27 mouse cellular contexts compared by ENCODE assay signal in the genomic region with DNA sequence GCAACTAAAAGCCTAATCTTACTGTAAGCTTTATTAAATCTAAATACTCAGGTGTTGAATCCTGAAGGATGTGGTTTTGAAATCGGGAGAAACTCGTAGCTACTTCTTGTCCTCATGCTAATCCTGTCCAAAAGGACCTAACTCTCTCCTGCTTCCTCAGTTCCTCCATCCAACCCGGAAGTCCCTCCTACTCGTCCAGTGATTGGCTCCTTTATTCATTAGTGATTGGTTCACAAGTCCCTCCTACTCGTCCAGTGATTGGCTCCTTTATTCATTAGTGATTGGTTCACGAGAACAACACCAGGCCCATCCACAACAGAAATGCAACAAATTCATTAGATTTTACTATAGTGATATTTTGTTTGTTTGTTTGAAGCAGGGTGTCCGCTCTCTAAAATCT.
DNase-seq lines count a peak whose midpoint lies in the region; ATAC-seq and TF ChIP-seq lines count a peak whose summit lies in the region.
"Had no signal": no experiment of that assay in that cellular context is flagged by ENCODE, and none has a peak within 500 bp of the region (broad histone marks: within the 10 kb centered on the region; RNA-seq: fewer than 3 reads in every experiment).

No protein-coding gene starts in this region.

- no peak overlapping the region for H3K4me2 ChIP-seq in forebrain, embryonic 16.5 days (ENCODE audit: low read length)
- H3K4me2 ChIP-seq: embryonic facial prominence, embryonic 13.5 days; forebrain, embryonic 12.5 days; forebrain, embryonic 15.5 days; heart, embryonic 11.5 days; hindbrain, embryonic 12.5 days; hindbrain, embryonic 15.5 days had no signal

- TF ChIP-seq RAD21 in MEL (IDR thresholded peaks at IDR 0.05; ENCODE audit: low read depth, low read length) = no peak

- ATAC-seq in forebrain, embryonic 16.5 days = no peak
- ATAC-seq: CD4-positive, CD25-positive, alpha-beta regulatory T cell, adult 4 months; forebrain, embryonic 15.5 days; Patski had no signal

- no peak for TF ChIP-seq CTCF in MEL (IDR thresholded peaks at IDR 0.05 in 2 of 3, conservative IDR thresholded peaks at IDR 0.05 in 1 of 3; ENCODE audit: control insufficient read depth in 1 of 3, insufficient read depth in 1 of 3, low read depth in 2 of 3, low read length in 3 of 3, poor library complexity in 1 of 3, severe bottlenecking in 1 of 3)

- TF ChIP-seq EP300 in MEL (IDR thresholded peaks at IDR 0.05; ENCODE audit: low read depth in 1 of 2, low read length in 2 of 2) = no peak

- H3K79me2 ChIP-seq in MEL (ENCODE audit: control insufficient read depth, insufficient read depth, low read length, poor library complexity) = no peaks in the 10 kb centered on the region

- no peak overlapping the region for H3K27ac ChIP-seq in MEL (ENCODE audit: control insufficient read depth, low read depth, low read length)
- H3K27ac ChIP-seq in forebrain, embryonic 16.5 days (ENCODE audit: low read length) = no peak overlapping the region
- H3K27ac ChIP-seq: embryonic facial prominence, embryonic 10.5 days; embryonic facial prominence, embryonic 13.5 days; forebrain, embryonic 12.5 days; forebrain, embryonic 15.5 days; gastrocnemius, adult 2 months; hindbrain, embryonic 12.5 days; hindbrain, embryonic 15.5 days had no signal

- TF ChIP-seq POLR2A in MEL (IDR thresholded peaks at IDR 0.05; ENCODE audit: control insufficient read depth in 1 of 2, insufficient read depth in 1 of 2, low read depth in 1 of 2, low read length in 2 of 2, poor library complexity in 1 of 2) = no peak

- H3K9ac ChIP-seq in MEL (ENCODE audit: control insufficient read depth, low read depth, low read length, poor library complexity, severe bottlenecking) = no peak overlapping the region
- no peak overlapping the region for H3K9ac ChIP-seq in forebrain, embryonic 16.5 days (replicated peaks; ENCODE audit: low read depth, low read length)
- H3K9ac ChIP-seq: embryonic facial prominence, embryonic 13.5 days; forebrain, embryonic 12.5 days; forebrain, embryonic 15.5 days; hindbrain, embryonic 12.5 days; hindbrain, embryonic 15.5 days had no signal

- H3K36me3 ChIP-seq in MEL (ENCODE audit: control insufficient read depth in 1 of 2, insufficient read depth in 2 of 2, low read length in 2 of 2) = no peaks in the 10 kb centered on the region
- no peaks in the 10 kb centered on the region for H3K36me3 ChIP-seq in forebrain, embryonic 16.5 days (ENCODE audit: control insufficient read depth, insufficient read depth)
- H3K36me3 ChIP-seq: embryonic facial prominence, embryonic 10.5 days; embryonic facial prominence, embryonic 13.5 days; forebrain, embryonic 12.5 days; forebrain, embryonic 15.5 days; hindbrain, embryonic 12.5 days; hindbrain, embryonic 15.5 days had no signal

- DNase-seq in 3T3-L1 (ENCODE audit: low read depth, low spot score) (peak; percentile 77), MEL (ENCODE audit: low read depth, low spot score) (peak; percentile 4), adipocyte (ENCODE audit: low spot score) (peak; percentile 71)
- DNase-seq in frontal cortex, adult 2 months (ENCODE audit: extremely low spot score in 1 of 2, low spot score in 1 of 2) = no peak
- DNase-seq in cerebellum, postnatal 14 days = no peak
- DNase-seq: adrenal gland, adult 8-10 months; adrenal gland, postnatal 25 days; B cell, adult 2 months; cerebellum, adult 11-12 months; cerebellum, adult 8-10 months; cerebellum, postnatal 25 days; embryo, embryonic 11 days; gastrocnemius, adult 2 months; gastrocnemius, postnatal 14 days; heart, adult 11 months; kidney, adult 11 months had no signal

- H3K4me3 ChIP-seq in MEL (ENCODE audit: control insufficient read depth in 1 of 2, insufficient read depth in 1 of 2, low read depth in 2 of 2, low read length in 2 of 2) = no peak overlapping the region
- H3K4me3 ChIP-seq in forebrain, embryonic 16.5 days (replicated peaks; ENCODE audit: low read length) = no peak overlapping the region
- H3K4me3 ChIP-seq: embryonic facial prominence, embryonic 10.5 days; embryonic facial prominence, embryonic 13.5 days; erythroblast, embryonic 14.5 days; forebrain, embryonic 12.5 days; forebrain, embryonic 15.5 days; gastrocnemius, adult 2 months; hindbrain, embryonic 12.5 days; hindbrain, embryonic 15.5 days had no signal

- H3K27me3 ChIP-seq in MEL (ENCODE audit: control insufficient read depth in 1 of 2, insufficient read depth in 2 of 2, low read length in 2 of 2) = no peaks in the 10 kb centered on the region
- no peaks in the 10 kb centered on the region for H3K27me3 ChIP-seq in forebrain, embryonic 16.5 days (replicated peaks; ENCODE audit: control insufficient read depth, insufficient read depth, low read length)
- H3K27me3 ChIP-seq: embryonic facial prominence, embryonic 13.5 days; forebrain, embryonic 12.5 days; forebrain, embryonic 15.5 days; hindbrain, embryonic 12.5 days; hindbrain, embryonic 15.5 days; Patski had no signal

- H3K9me3 ChIP-seq in MEL (replicated peaks; ENCODE audit: insufficient read depth, low read length) = no peaks in the 10 kb centered on the region
- no peaks in the 10 kb centered on the region for H3K9me3 ChIP-seq in forebrain, embryonic 16.5 days (ENCODE audit: control insufficient read depth, low read length)
- H3K9me3 ChIP-seq: embryonic facial prominence, embryonic 10.5 days; embryonic facial prominence, embryonic 13.5 days; forebrain, embryonic 12.5 days; forebrain, embryonic 15.5 days; hindbrain, embryonic 12.5 days; hindbrain, embryonic 15.5 days had no signal

- WGBS in forebrain, embryonic 16.5 days = 92% methylated on average over 7 of the region's 7 CpGs

- H3K4me1 ChIP-seq in MEL (ENCODE audit: control insufficient read depth in 1 of 2, insufficient read depth in 2 of 2, low read length in 2 of 2) = no peaks in the 10 kb centered on the region
- H3K4me1 ChIP-seq in forebrain, embryonic 16.5 days (replicated peaks; ENCODE audit: control insufficient read depth, insufficient read depth, low read length) = no peaks in the 10 kb centered on the region
- H3K4me1 ChIP-seq: embryonic facial prominence, embryonic 10.5 days; embryonic facial prominence, embryonic 13.5 days; forebrain, embryonic 12.5 days; forebrain, embryonic 15.5 days; hindbrain, embryonic 12.5 days; hindbrain, embryonic 15.5 days had no signal

TF ChIP-seq in MEL, 35 proteins besides CTCF, POLR2A, EP300 and RAD21:
- TF ChIP-seq SIN3A (IDR thresholded peaks at IDR 0.05; ENCODE audit: low read length) (no peak), GATA1 (IDR thresholded peaks at IDR 0.05; ENCODE audit: low read depth, low read length) (no peak), CHD1 (IDR thresholded peaks at IDR 0.05; ENCODE audit: low read depth, low read length) (no peak)

Comparison
In these comparisons a context has a peak if more than half of its experiments do, and no peak if none do; other contexts are left out.
1. DNase-seq: peak in 3T3-L1 (single experiment), MEL (single experiment) and adipocyte (single experiment); none in frontal cortex, adult 2 months (0 of 2) and cerebellum, postnatal 14 days (0 of 2).